Mouse (Mus musculus): ENCODE results near the gene Chd9. TPM values are rescaled to one million over a fixed set of nuclear protein-coding genes. Genes with fewer than 3 reads are reported as not detected.

The Chd9 gene
- total RNA-seq, 2 experiments from 2014 or later, result 47.6 to 145 TPM

- peak; percentile 19; the same call in 1 of the 2 replicates for ATAC-seq (replicated peaks; ENCODE audit: poor library complexity)
These were observed 6.1 kb downstream of the Chd9 start for GRCm38 (mm10) chr8:90834321-90834672.

GRCm38 (mm10) chr8:90837440-90837839 is 9.3 kb downstream of the Chd9 start:
- ATAC-seq (replicated peaks; ENCODE audit: poor library complexity), result no peak

GRCm38 (mm10) chr8:90839725-90840714 is 11.9 kb downstream of the Chd9 start:
- peak; percentile 66 for ATAC-seq (replicated peaks; ENCODE audit: poor library complexity)

- ATAC-seq (replicated peaks; ENCODE audit: poor library complexity), result peak; percentile 40
These were observed 13.2 kb downstream of the Chd9 start for GRCm38 (mm10) chr8:90841321-90841720.

- no peak for ATAC-seq (replicated peaks; ENCODE audit: poor library complexity)
These were observed 15.0 kb downstream of the Chd9 start for GRCm38 (mm10) chr8:90843127-90843526.

GRCm38 (mm10) chr8:90844179-90844967 is 16.2 kb downstream of the Chd9 start:
- no peak for ATAC-seq (replicated peaks; ENCODE audit: poor library complexity)

GRCm38 (mm10) chr8:90847980-90848379 is 19.8 kb downstream of the Chd9 start:
- peak; percentile 78 for ATAC-seq (replicated peaks; ENCODE audit: poor library complexity)

GRCm38 (mm10) chr8:90849462-90850050 is 21.4 kb downstream of the Chd9 start:
- no peak for ATAC-seq (replicated peaks; ENCODE audit: poor library complexity)

GRCm38 (mm10) chr8:90851544-90851943 is 23.4 kb downstream of the Chd9 start:
- ATAC-seq (replicated peaks; ENCODE audit: poor library complexity), result no peak

- no peak for ATAC-seq (replicated peaks; ENCODE audit: poor library complexity)
These were observed 26.0 kb downstream of the Chd9 start for GRCm38 (mm10) chr8:90853971-90854670.

- peak; percentile 73 for ATAC-seq (replicated peaks; ENCODE audit: poor library complexity)
These were observed 26.6 kb downstream of the Chd9 start for GRCm38 (mm10) chr8:90854671-90855161.

- no peak for ATAC-seq (replicated peaks; ENCODE audit: poor library complexity)
These were observed 28.0 kb downstream of the Chd9 start for GRCm38 (mm10) chr8:90856171-90856570.

- no peak for ATAC-seq (replicated peaks; ENCODE audit: poor library complexity)
These were observed 28.8 kb downstream of the Chd9 start for GRCm38 (mm10) chr8:90856952-90857351.

GRCm38 (mm10) chr8:90858071-90858470 is 29.9 kb downstream of the Chd9 start:
- ATAC-seq (replicated peaks; ENCODE audit: poor library complexity), result no peak

- ATAC-seq (replicated peaks; ENCODE audit: poor library complexity), result peak; percentile 91
These were observed 33.3 kb downstream of the Chd9 start for GRCm38 (mm10) chr8:90861266-90861944.

GRCm38 (mm10) chr8:90862038-90862437 is 33.9 kb downstream of the Chd9 start:
- peak; percentile 44 for ATAC-seq (replicated peaks; ENCODE audit: poor library complexity)

GRCm38 (mm10) chr8:90867061-90867460 is 38.9 kb downstream of the Chd9 start:
- ATAC-seq (replicated peaks; ENCODE audit: poor library complexity), result no peak

- no peak for ATAC-seq (replicated peaks; ENCODE audit: poor library complexity)
These were observed 39.8 kb downstream of the Chd9 start for GRCm38 (mm10) chr8:90867911-90868310.

GRCm38 (mm10) chr8:90868334-90868733 is 40.2 kb downstream of the Chd9 start:
- no peak for ATAC-seq (replicated peaks; ENCODE audit: poor library complexity)
